Mouse (Mus musculus) thymus, postnatal 10 days (tissue): ENCODE measurements around the gene Sdk2.

ENCODE experiments used
- DNase-seq, 2 experiments: peaks; one replicate each; pipeline ENCODE4 v3.0.0; 2021; ENCODE audit warnings: low spot score in 2 of 2

Sdk2 gene

DNA sequence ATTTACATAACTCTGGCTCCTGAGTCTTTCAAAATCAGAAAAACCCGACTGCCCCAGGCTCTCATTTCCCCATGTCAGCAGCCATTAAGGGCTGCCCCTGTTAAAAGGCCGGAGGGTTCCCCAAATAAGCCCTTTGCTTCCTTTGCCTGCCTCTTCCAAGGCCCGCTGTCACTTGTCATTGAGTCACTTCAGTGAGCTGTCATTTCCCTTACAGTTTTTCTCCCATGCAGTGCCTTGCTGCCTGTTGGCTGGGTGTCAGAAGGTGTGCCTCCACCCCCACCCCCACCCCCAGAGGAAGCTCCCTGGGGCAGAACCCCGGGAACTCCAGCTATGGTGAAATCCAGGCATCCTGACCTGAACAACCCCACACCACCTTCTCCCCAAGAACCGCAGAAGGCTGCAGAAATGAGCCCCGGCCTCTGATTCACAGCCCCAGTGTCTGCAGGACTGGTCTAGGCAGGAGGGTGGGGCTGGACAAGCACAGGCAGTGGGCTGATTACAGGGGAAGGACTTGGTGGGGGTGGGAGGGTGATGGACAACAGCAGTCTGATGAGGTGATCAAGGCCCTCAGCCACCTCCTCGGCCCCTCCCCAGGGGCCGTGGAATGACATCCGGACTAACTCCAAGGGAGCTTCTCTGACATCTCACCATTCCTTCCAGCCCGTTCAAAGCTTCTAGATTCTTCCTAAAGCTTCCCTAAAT is 300.4 kb downstream of the Sdk2 start:
- no peak for DNase-seq

DNA sequence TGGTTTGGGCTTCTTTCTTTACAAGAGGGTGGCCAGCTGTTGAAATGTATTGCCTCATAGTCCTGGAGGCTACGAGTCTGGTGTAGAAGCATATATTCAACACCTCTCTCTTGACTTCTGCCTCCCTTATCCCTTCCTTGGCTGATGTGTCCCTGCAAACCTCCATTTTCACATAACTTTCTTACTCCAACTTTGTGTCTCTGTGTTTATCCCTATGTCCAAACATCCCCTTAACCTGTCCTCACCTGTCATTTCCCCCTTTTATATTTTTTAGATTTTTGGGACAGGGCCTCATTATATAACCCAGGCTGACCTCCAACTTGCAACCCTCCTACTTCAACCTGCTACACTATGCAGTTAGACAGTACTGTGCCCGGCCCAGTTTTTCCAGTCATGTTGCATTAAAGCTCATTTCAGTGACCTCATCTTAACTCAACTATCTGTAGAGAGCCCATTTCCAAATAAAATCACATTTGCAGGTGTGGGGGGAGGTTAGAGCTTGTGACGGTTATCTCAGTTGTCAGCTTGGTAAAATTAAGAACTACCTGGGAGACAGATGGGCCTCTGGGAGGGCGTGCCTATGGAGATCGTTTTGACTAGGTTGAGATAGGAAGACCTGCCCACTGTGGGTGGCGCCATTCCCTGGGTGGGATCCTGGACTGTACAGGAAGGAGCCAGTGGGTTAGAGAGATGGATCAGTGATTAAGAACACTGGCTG is 302.6 kb downstream of the Sdk2 start:
- DNase-seq, result no peak

DNA sequence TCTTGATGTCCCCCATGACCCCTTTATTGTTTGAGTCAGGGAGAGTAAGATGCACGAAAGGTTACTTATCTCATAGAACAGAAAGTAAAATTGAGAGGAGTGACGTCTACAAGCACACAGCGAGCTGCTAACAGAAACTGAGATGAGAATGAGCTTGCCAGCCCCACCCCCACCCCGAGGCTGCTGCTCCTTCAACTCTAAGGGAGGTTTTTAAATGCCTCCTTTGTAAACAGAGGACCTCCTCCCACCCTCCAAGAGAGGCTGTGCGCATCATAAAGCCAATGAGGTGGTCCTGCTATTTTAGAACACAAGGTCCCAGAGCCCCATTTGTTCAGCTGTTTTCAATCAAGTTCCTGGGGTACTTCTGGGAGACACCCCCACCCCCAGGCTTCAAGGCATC is 303.4 kb downstream of the Sdk2 start:
- no peak for DNase-seq

DNA sequence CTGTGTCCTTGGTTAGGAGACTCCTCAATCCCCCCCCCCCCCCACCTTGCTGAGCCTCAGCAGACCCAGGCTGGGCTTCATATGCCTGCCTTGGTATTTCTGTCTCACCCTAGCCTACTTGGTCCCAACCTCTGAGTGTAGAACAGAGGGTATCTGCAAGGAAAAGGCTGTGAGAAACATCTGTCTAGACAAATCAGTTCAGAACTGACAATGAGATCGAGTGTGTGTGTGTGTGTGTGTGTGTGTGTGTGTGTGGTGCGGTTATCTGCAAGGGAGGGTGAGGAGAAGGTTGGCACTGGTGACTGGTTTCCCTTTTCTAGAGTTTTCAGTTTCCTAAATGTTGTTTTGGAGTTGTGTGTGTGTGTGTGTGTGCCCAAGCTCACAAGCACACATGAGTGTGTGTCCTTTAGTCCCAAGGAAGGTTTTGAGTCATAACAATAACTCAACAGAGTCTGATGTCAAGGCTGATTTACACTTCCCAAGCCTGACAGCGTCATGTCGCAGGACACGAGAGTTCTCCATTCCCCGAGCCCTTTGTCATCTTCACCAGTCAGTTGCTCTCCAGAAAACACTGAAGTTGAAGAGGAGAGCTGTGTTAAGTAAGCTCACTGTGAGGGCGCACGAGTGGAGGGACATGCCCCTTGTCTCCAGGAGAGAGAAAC is 304.6 kb downstream of the Sdk2 start:
- no peak for DNase-seq

GRCm38 (mm10) chr11:113761646-113762045 is 305.2 kb downstream of the Sdk2 start:
- no peak for DNase-seq

- no peak for DNase-seq
These were observed 306.4 kb downstream of the Sdk2 start for GRCm38 (mm10) chr11:113760476-113760875.

DNA sequence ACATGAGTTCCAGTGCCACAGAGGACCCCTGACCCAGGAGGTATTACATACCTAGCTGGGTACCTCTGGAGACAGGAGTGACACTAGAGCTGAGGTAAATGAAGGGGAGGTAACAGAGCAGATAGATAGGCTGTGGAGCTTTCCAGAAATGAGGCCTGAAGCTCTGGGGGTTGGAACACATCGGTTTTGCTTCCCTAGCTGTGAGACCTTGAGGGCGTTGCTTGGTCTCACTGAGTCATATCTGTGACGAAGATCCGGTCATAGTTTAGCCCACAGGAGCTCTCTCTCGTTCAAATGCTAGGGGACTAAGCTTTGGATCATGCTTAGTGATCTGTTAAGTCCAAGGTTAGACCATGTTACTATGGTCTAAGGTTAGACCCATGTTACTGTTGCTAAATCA is 308.0 kb downstream of the Sdk2 start:
- no peak for DNase-seq

DNA sequence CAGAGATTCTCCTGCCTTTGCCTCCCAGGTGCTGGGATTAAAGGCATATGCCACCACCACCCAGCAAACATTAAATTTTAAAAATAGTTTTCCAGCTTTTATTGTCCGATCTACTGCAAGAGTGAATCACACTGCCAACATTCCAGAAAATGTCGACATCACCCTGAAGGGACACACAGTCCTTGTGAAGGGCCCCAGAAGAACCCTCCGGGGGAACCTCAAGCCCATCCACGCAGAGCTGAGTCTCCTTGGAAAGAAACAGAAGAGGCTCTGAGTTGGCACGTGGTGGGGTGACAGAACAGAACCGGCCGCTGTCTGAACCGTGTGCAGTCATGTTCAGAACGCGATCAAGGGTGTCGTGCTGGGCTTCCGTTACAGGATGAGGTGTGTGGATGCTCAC is 310.3 kb downstream of the Sdk2 start:
- no peak for DNase-seq

DNA sequence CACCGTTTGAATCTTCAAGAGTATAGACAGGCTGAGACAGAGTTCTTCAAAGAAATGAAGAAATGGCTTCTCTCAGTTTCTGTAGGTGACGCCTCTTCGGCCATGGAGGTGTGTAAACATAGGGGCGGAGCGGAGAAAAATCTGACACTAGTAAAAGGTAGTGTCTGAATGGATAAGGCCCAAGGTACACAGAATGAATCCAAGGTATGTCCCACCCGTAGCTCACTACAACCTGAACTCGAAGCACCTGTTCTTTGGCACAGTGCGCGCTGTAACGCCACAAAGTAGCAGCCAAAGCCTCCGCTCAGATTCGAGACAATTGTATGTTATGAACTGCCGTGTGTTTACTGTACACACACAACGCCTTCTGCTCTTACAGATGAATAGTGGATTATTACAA is 311.0 kb downstream of the Sdk2 start:
- DNase-seq, result no peak

- no peak for DNase-seq
These were observed 312.0 kb downstream of the Sdk2 start for GRCm38 (mm10) chr11:113754845-113755244.

GRCm38 (mm10) chr11:113752685-113753430 is 314.0 kb downstream of the Sdk2 start:
- DNase-seq, result no peak

DNA sequence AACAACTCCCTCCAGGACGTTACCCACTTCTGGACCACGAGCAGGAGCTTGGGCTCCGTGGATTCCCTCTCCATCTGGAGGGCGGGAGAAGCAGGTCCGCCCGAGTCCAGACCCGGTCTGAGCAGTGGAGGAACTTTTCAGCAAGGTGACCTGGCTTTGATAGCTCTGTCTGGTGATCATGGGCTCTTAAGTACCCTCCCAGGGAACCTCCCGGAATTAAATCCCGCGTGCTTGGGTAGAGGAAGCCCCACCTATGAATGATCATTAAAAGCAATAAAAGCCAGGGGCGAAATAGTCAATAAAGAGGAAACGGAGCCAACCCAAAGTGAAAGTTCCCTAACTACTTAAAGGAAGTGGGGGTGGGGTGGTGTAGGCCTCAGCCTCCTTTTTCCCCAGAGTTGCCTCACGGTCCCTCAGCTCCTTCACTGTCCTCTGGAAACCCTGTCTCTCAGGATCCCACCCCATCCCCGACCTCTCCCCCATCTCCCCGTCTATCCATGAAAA is 314.6 kb downstream of the Sdk2 start:
- no peak for DNase-seq

GRCm38 (mm10) chr11:113751484-113752084 is 315.3 kb downstream of the Sdk2 start, which contains the start of gene Cdc42ep4:
TSS of gene Cdc42ep4 (minus strand) at chr11:113751881.
- DNase-seq, result peak; percentile 82 to 84

GRCm38 (mm10) chr11:113750571-113751483 is 316.0 kb downstream of the Sdk2 start:
- DNase-seq, result peak; percentile 76 to 85

DNA sequence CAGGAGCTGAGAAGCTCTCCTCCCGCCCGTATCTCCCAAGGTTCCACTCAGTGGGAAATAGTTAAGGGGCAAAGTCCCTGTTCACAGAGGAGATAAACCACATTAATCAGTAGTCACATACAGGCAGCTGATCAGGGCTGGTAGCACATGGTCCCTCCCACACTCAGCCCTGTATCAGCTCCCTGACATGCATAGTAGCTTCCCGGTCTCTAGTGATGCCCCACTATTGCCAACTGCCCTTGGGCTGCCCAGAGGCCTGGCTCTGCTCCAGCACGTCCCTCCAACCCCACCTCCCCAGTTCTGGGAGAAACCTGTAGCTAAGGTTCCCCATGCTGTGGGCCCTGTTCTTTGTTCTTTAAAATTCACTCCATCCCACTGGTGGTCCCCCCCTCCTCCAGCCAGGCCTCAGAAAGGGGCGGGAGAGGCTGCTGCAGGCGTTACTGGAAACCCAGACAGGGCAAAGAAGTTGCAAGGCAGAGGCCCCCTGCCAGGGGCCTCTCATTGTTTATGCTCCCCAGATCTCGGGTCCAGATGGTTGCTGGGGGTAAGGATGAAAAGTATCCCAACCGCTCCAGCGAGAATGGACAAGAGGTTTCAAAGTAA is 317.0 kb downstream of the Sdk2 start:
- DNase-seq, result peak in 1 of 2 experiments; percentile 24

GRCm38 (mm10) chr11:113748797-113749521 is 317.9 kb downstream of the Sdk2 start:
- peak; percentile 20 to 25 for DNase-seq

DNA sequence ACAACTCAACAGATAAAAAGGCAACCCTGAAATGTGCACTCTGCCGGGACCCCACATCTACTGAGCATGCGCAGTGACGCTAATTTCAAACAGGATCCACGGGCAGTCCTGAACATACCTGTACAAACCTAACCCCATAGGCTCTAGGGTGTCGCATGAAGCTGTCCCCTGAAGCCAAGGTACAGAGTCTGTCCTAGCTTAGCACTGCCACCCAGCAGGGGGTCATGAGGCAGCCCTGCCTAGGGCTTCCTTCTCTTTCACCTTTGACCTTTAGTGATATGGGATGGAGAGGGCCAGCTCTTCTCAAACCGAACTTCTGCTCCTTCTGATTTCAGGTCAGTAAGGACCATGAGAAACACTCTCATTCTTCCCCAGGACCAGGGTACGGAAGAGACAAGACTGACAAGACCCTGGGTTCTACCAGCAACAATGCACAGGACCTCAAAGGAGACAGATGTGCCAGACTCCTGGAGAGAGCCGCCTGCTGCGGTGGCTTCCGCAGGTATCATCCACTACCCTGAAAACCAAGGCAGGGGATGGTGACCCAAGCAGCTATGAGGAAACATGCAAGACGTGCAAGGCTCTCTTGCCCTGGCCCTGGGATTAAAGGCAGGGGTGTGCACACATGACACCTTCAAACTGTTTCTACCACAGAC is 319.0 kb downstream of the Sdk2 start:
- DNase-seq, result no peak

DNA sequence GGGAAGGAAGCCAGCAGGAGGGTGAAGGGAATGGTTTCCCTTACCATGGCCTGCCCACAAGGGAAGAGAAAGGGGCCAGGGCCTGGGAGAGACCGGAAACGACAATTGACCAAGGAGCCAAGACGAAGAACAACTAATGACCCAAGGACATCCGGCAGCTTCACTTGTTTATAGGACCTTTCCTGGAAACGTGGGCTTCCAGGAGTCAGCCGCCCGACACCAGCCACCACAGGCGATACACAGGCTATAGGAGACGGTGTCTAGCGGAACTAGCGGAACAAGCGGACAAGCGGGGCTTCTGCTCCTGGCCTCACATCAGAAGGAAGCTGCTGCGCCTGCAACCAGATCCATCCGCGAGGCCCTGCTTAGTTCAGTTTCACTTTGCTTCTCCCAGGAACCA is 319.8 kb downstream of the Sdk2 start:
- peak; percentile 18 to 33 for DNase-seq

GRCm38 (mm10) chr11:113745961-113746360 is 320.9 kb downstream of the Sdk2 start:
- DNase-seq, result no peak
